Mouse (Mus musculus) lung, postnatal 4 days (tissue): ENCODE results near the gene Dync1h1.
A peak's percentile ranks its signal among the peaks of the same experiment; 100 is the strongest.
"Not testable (repeated sequence)": the region's sequence is repeated elsewhere in the genome, so short reads cannot be mapped to it uniquely, and the experiment has no call there.

Source experiments
- DNase-seq, 2 experiments: peaks; one replicate each; pipeline ENCODE4 v3.0.0; 2021

The Dync1h1 gene

GRCm38 (mm10) chr12:110696975-110697400 is 95.7 kb downstream of the Dync1h1 start:
- peak in 1 of 2 experiments; percentile 13 for DNase-seq

DNA sequence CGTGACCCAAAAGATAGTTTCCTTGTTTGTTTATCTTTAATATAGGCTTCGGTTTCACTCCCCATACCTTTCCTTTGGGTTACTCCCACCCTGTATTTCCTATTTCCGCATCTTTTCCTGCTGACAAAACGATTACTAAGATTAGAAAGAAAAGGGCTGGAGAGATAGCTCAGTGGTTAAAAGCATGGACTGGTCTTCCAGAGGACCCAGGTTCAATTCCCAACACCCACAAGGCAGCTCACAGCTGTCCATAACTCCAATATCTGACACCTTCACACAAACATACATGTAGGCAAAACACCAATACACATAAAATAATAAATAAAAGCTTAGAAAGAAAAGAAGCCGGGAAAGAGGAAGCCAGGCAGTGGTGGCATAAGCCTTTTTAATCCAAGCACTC is 96.2 kb downstream of the Dync1h1 start:
- no peak for DNase-seq

- DNase-seq = peak in 1 of 2 experiments; percentile 14
These were observed 96.8 kb downstream of the Dync1h1 start for GRCm38 (mm10) chr12:110698080-110698479.

DNA sequence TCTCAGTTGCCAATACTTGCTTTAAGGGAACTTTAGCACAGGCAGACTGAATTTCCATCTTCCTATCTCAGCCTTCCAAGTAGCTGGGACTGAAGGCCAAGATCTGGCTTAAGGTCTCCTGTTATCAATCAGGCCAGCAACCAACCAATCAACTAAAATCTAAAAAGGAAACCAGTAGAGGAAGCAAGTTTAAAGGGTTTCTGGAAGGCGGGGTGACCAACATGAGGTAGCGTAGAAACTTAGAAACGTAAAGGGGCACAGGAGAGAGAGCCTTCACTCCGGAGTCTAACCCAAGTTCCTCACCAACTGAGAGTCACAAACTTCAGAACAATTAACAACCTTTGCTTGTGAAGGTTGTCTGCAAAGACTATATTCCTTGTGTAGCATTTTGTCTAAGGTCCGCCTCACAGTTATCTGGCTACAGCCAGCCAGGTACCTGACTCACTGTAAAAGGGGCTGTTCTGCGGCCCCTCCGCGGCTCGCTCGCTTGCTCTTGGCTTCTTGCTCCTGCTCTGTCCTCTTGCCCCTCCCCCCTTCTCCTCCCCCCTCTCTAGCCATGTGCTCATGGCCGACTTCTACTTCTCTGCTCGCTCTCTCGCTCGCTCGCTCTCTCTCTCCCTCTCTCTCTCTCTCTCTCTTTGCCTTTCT is 97.4 kb downstream of the Dync1h1 start:
- peak in 1 of 2 experiments; percentile 18 for DNase-seq

- DNase-seq = peak in 1 of 2 experiments; percentile 6
These were observed 97.9 kb downstream of the Dync1h1 start for GRCm38 (mm10) chr12:110699171-110699547.

- DNase-seq = no peak
These were observed 99.5 kb downstream of the Dync1h1 start for GRCm38 (mm10) chr12:110700730-110701129.

DNA sequence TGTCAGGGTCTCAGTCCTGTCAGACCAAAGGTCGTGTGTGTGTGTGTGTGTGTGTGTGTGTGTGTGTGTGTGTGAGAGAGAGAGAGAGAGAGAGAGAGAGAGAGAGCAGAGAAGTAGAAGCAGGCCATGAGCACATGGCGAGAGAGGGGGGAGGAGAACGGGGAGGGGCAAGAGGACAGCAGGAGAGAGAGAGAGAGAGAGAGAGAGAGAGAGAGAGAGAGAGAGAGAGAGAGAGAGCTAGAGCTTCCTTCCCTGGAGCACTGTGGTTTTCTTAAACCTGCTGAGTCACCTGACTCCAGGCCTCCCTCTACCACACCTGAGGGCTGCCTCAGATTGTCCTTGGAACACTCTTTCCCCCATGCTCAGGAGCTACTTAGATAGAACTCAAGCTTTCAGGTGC is 100.1 kb downstream of the Dync1h1 start:
- DNase-seq = not testable (repeated sequence)

DNA sequence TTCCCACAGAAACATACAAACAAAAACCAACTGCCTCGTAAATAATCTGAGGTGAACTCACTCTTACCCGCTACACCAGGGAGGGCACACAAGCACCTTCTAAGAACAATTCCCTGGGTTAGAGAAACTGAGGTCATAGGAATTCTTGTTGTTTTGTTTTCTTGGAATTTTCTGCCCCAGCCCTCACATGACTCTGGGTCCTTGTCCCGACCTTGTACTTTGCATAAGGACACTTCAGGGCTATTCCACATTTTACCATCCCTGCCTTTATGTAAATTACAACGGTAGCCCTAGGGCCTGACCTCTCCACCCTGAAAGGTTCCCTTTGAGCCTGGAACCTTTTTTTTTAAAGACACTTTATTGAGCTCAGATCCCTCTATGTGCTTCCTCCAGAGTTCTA is 101.3 kb downstream of the Dync1h1 start, which contains the start of gene Hsp90aa1:
Gene Hsp90aa1 (minus strand): TSS at position 173 of the 400 bp plus-strand sequence.
- DNase-seq = no peak

DNA sequence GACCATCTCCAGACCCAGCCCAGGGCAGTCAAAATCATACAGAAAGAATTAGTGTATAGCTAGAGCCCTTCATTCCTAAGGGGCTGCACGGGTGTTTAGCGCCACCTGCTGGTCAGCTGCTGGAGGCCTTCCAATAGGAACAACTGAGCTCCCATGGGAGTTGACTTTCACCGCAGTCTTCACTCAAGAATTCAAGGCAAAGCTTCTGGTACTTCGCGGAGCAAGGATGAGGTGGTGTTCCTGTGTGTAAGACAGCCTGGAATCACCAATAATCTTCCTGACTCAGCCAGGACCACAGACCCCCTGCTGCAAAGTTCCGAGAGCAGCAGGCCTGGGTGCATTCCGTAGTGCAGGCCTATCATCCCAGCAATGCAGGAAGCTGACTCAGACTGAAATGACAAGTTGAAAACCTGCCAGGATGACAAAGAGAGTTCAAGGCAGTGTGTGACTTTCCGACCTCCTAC is 101.8 kb downstream of the Dync1h1 start:
- peak; percentile 85 to 90 for DNase-seq

DNA sequence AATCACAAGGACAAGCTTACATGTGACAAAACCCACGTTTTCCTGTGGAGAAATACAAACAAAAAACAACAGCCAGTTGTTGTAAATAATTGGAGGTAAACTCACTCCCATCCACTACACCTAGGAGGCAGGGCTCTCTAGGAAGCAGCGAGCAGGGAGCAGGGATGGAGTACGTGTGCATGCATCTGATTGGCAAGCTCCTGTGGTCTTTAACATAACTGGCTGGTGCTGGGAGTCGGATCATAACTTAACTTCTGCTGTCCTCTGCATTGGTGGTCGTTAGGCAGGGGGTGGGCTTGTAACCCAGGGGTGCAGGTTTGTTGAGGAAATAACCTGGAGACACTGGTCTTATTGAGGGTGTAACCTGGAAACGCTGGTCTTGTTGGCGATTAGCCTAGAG is 102.4 kb downstream of the Dync1h1 start:
- no peak for DNase-seq

DNA sequence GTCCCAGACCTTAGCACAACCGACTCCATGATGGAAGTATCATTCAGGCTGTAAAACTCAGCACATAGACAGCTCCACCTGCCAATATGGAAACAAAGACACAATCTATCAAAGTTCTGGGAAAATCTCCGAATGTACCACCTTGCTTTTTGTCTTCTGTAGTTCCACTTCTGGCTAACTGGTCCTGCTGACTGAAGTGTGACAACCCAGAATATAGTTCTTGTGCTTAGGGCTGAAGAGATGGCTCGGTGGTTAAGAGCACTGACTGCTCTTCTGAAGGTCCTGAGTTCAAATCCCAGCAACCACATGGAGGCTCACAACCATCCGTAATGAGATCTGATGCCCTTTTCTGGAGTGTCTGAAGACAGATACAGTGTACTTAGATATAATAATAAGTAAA is 104.2 kb downstream of the Dync1h1 start:
- DNase-seq = not testable (repeated sequence)

- DNase-seq = peak; percentile 69 to 72
These were observed 105.3 kb downstream of the Dync1h1 start for GRCm38 (mm10) chr12:110706337-110707231.

DNA sequence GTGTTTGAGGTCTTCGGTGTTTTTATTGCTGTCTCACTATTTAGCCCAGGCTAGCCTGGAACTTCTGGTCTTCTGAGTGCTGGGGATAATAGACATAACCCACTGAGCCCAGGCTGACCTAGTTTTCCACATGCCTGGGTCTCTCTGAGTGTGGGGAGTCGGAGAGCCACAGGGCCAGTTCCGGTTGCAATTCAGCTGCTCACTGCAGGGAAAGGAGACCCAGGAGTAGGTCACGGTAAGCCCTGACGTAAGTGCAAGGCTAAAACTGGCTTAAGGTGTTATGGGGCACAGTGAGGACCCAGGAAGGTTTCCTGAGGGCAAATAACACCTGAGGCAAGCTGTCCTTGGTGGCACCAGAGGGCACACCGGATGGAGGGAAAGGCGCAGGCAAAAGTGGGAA is 106.2 kb downstream of the Dync1h1 start:
- DNase-seq = no peak

- no peak for DNase-seq
These were observed 110.0 kb downstream of the Dync1h1 start for GRCm38 (mm10) chr12:110711270-110711669.

DNA sequence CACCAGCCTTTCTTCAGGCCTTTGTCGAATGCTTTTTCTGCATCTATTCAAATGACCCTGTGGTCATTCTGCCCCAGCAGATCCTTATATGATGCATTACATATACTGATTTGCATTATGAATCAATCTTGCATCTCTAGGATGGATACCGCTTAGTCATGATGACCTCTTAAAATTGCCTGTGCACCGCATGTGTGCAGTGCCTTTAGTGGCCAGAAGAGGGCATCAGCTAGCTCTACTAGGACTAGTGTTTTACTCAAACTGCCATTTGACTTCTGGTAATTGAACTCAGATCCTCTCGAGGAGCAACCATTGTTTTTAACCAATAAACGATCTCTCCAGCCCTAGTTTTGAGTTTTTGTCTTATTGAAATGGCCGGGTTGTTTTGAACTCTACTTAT is 112.5 kb downstream of the Dync1h1 start:
- DNase-seq = no peak

DNA sequence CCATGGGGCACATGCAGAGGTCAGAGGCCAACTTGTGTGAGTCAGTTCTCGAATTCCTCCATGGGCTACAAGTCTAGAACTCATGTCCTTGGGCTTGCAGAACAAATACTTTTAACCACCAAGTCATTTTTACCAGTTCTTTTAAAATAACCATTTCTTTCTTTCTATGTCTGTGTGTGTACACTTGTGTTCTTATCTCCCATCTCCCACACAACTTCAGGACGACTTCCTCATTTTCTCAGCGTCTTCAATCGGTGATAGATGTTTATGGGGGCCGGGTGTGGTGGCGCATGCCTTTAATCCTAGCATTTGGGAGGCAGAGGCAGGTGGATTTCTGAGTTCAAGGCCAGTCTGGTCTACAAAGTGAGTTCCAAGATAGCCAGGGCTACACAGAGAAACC is 113.0 kb downstream of the Dync1h1 start:
- no peak for DNase-seq

DNA sequence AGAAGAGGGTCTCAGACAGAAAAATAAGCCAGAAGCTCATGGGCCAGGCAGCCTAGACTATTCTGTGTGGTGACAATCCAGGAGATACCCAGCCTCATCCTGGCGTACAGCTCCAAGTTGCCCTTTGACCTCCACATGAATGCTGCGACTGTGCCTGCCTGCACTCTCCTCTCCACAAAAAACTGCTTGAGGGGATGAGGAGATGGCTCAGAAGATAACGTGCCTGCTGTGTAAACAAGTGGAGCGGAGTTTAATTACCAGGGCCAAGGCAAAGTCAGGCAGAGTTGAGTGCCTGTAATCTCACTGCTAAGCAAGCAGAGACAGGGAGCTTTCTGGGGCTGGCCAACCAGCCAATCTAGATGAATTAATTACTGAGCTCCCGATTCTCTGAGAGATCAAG is 114.8 kb downstream of the Dync1h1 start:
- no peak for DNase-seq
